Mouse (Mus musculus) kidney, embryonic 16.5 days (tissue): ENCODE measurements around the gene Ckmt1. TPM values are rescaled to one million over a fixed set of nuclear protein-coding genes. Genes with fewer than 3 reads are reported as not detected.
A peak's percentile ranks its signal among the peaks of the same experiment; 100 is the strongest.

Experiments
- ATAC-seq: fragments of 200-750 bp; cut with Nextera tagmentation; 2 replicates; pipeline ENCODE4 v1.8.0; 2017; ENCODE audit warnings: moderate TSS enrichment; ENCODE audit not compliant: low FRiP score, low TSS enrichment
- H3K27ac ChIP-seq: fragments of 300-500 bp; sonication (generic); 2 replicates; pipeline ENCODE4 v1.5.1; 2014; ENCODE audit warnings: low read length
- H3K27me3 ChIP-seq: fragments of 300-500 bp; sonication (generic); 2 replicates; pipeline ENCODE4 v1.6.1; 2014; ENCODE audit warnings: low read length, control low read depth, mixed read lengths; ENCODE audit not compliant: insufficient read depth
- H3K36me3 ChIP-seq: fragments of 300-500 bp; sonication (generic); 2 replicates; pipeline ENCODE4 v1.6.1; 2014; ENCODE audit warnings: low read length, control low read depth, mixed read lengths; ENCODE audit not compliant: insufficient read depth
- H3K4me1 ChIP-seq: fragments of 300-500 bp; sonication (generic); 2 replicates; pipeline ENCODE4 v1.6.1; 2014; ENCODE audit warnings: low read length, control low read depth, mixed read lengths; ENCODE audit not compliant: insufficient read depth
- H3K4me2 ChIP-seq: fragments of 300-500 bp; sonication (generic); replicated peaks from 2 replicates; pipeline ENCODE4 v1.6.1; 2014; ENCODE audit warnings: low read depth, low read length
- H3K4me3 ChIP-seq: fragments of 300-500 bp; sonication (generic); 2 replicates; pipeline ENCODE4 v1.5.1; 2014; ENCODE audit warnings: mild to moderate bottlenecking, low read length
- H3K9ac ChIP-seq: fragments of 300-500 bp; sonication (generic); replicated peaks from 2 replicates; pipeline ENCODE4 v1.6.1; 2014; ENCODE audit warnings: low read length
- H3K9me3 ChIP-seq: fragments of 300-500 bp; sonication (generic); 2 replicates; pipeline ENCODE4 v1.6.1; 2016; ENCODE audit warnings: low read length, control low read depth
- WGBS: fragments of 180-500 bp; shearing (Covaris S2); extraction: QIAGEN DNeasy Blood & Tissue Kit; methylation state at CpG from one replicate; pipeline ENCODE4 v1.1.7; 2014; 5-methylcytosine and 5-hydroxymethylcytosine counted together
- polyA plus RNA-seq: library from polyadenylated mRNA; unstranded; fragments of >200 nt; fragmentation: Nextera tagmentation; extraction: Ambion mirVana; gene quantifications from 2 replicates; pipeline ENCODE4 v1.2.1, GENCODE M21; 2015

Ckmt1 gene
- polyA plus RNA-seq, 1 experiment from 2014 or later, result 34.6 TPM

DNA sequence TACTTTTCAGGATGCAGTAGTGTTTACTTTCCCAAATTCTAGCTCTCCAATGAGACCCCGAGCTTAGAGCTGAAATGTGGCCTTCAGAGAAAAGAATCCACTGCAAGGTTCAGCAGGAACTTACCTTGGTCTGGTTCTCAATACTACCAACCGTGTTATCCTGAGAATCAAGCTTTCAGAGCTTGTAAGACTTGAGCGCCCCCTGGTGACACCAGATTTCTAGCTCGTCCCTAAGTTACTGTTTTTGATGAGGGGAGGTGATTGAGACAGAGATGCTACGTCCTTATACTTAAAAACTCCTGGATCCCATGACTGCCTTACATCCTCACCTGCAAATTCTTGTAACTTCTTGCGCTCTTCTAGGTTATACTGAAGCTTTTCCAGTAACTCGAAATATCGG is 39.1 kb downstream of the Ckmt1 start:
- no peak for ATAC-seq
- Histone ChIP-seq H3K9ac (no peak overlapping the region), H3K4me3 (no peak overlapping the region), H3K9me3 (no peaks in the 10 kb centered on the region), H3K27ac (no peak overlapping the region), H3K4me2 (no peak overlapping the region), H3K36me3 (no peaks in the 10 kb centered on the region), H3K4me1 (no peaks in the 10 kb centered on the region), H3K27me3 (no peaks in the 10 kb centered on the region)
- WGBS, result 17% methylated on average over 8 of the region's 8 CpGs

DNA sequence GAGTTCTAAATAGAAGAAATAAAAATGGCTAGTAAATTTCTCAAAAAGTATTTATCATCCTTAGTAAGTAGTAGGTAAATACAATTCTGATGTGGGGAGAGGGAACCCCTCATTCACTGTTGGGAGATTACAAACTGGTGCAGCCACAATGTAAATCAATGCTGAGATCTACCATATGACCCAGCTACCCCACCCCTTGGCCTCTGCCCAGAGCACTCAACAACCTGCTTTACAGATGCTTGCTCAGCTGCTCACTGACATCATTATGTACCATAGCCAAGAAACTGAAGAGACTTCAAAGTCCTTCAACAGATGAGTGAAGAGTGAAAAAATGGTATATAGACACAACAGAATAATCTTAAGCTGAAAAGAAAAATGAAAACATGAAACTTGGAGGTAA is 45.8 kb downstream of the Ckmt1 start:
- Histone ChIP-seq H3K27ac (no peak overlapping the region), H3K4me2 (no peak overlapping the region), H3K36me3 (no peaks in the 10 kb centered on the region), H3K9me3 (no peaks in the 10 kb centered on the region), H3K4me1 (no peaks in the 10 kb centered on the region), H3K9ac (no peak overlapping the region), H3K27me3 (no peaks in the 10 kb centered on the region), H3K4me3 (no peak overlapping the region)
- ATAC-seq, result no peak

DNA sequence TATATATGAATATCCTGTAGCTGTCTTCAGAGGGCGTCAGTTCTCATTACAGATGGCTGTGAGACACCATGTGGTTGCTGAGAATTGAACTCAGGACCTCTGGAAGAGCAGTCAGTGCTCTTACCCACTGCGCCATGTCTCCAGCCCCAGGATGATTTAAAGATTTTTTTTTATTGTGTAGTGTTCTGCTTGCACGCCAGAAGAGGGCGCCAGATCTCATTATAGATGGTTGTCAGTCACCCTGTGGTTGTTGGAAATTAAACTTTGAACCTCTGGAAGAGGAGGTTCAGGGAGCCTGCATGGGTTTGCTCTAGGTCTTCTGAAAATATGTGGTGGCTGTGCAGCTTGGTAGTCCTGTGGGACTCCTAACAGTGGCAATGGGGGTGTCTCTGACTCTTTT is 50.6 kb downstream of the Ckmt1 start:
- no peak overlapping the region for H3K4me3 ChIP-seq
- no peak for ATAC-seq
- H3K4me1 ChIP-seq, result 0 out of 2 replicates have a peak, but pooled peaks cover 8% of the 10 kb centered on the region
- no peak overlapping the region for H3K27ac ChIP-seq
- H3K9me3 ChIP-seq, result no peaks in the 10 kb centered on the region
- H3K9ac ChIP-seq, result no peak overlapping the region
- no peaks in the 10 kb centered on the region for H3K36me3 ChIP-seq
- no peaks in the 10 kb centered on the region for H3K27me3 ChIP-seq
- H3K4me2 ChIP-seq, result no peak overlapping the region
- 34% methylated on average over 4 of the region's 4 CpGs for WGBS

DNA sequence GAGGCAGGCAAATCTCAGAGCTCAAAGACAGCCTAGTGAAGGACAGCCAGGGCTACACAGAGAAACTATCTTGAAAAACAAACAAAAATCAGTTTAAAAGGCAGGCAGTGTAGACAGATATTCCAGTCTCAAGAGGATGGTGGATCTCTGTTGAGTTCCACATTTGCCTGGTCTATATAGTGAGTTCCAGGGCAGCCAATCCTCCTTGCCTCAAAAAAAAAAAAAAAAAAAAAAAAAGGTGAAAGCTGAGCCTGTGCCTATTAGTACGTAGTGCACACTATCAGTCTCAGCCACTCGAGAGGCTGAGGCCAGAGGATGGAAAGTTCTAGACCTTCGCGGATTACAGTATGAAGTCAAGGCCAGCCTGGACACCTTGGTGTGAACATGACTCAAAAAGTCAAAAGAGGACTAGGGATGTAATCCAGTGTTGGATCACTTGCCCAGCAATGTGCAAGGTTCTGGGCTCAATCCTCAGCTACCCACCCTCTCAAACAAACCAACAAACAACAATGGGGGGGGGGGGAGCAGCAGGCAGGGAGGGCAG is 55.4 kb downstream of the Ckmt1 start:
- WGBS, result 17% methylated on average over 4 of the region's 4 CpGs
- Histone ChIP-seq H3K36me3 (peaks cover 10% of the 10 kb centered on the region), H3K27ac (peak overlapping the region; percentile 98), H3K27me3 (no peaks in the 10 kb centered on the region), H3K4me3 (peak overlapping the region; percentile 95), H3K9ac (peak overlapping the region; percentile 82), H3K9me3 (no peaks in the 10 kb centered on the region), H3K4me2 (peak overlapping the region; percentile 74), H3K4me1 (peaks cover 31% of the 10 kb centered on the region)
- ATAC-seq, result no peak; the same call in 1 of the 2 replicates

Other genes with a start within 250 kb of the Ckmt1 start
- gene Tgm7, start 247.9 kb upstream of the Ckmt1 start, polyA plus RNA-seq, result 0.28 and 0.30 TPM in 2 replicates
- 23.9 and 26.2 TPM in 2 replicates for gene Adal, start 217.3 kb upstream of the Ckmt1 start, polyA plus RNA-seq
- 26.3 and 28.4 TPM in 2 replicates for gene Lcmt2, start 217.1 kb upstream of the Ckmt1 start, polyA plus RNA-seq
- 56.9 and 69.4 TPM in 2 replicates for gene Tubgcp4, start 187.1 kb upstream of the Ckmt1 start, polyA plus RNA-seq
- 12.1 and 15.6 TPM in 2 replicates for gene Zscan29, start 186.6 kb upstream of the Ckmt1 start, polyA plus RNA-seq
- gene Trp53bp1, start 86.3 kb upstream of the Ckmt1 start, polyA plus RNA-seq, result 64.0 and 71.5 TPM in 2 replicates
- 2.5 and 3.2 TPM in 2 replicates for gene Map1a, start 68.1 kb upstream of the Ckmt1 start, polyA plus RNA-seq
- gene Ppip5k1, start 2.3 kb upstream of the Ckmt1 start, polyA plus RNA-seq, result 14.4 and 15.8 TPM in 2 replicates
- not detected in 2 replicates for gene Strc, start 29.5 kb downstream of the Ckmt1 start, polyA plus RNA-seq
- gene Pdia3, start 56.1 kb downstream of the Ckmt1 start, polyA plus RNA-seq, result 838 and 877 TPM in 2 replicates
- 2.0 and 3.0 TPM in 2 replicates for gene Catsper2, start 56.1 kb downstream of the Ckmt1 start, polyA plus RNA-seq
- 12.3 and 14.5 TPM in 2 replicates for gene Ell3, start 86.6 kb downstream of the Ckmt1 start, polyA plus RNA-seq
- 448 and 451 TPM in 2 replicates for gene Serf2, start 91.5 kb downstream of the Ckmt1 start, polyA plus RNA-seq
- gene Hypk, start 95.6 kb downstream of the Ckmt1 start, polyA plus RNA-seq, result 104 and 106 TPM in 2 replicates
- gene Serinc4, start 99.1 kb downstream of the Ckmt1 start, polyA plus RNA-seq, result 0.09 and 0.18 TPM in 2 replicates
- gene Mfap1b, start 116.4 kb downstream of the Ckmt1 start, polyA plus RNA-seq, result 56.7 and 57.2 TPM in 2 replicates
- 28.3 and 30.6 TPM in 2 replicates for gene Mfap1a, start 149.0 kb downstream of the Ckmt1 start, polyA plus RNA-seq
- gene Wdr76, start 149.0 kb downstream of the Ckmt1 start, polyA plus RNA-seq, result 6.7 and 8.4 TPM in 2 replicates